Mouse (Mus musculus) stomach, embryonic 14.5 days (tissue): Measurements from ENCODE around the gene Hist3h2ba. TPM values are rescaled to one million over a fixed set of nuclear protein-coding genes. Genes with fewer than 3 reads are reported as not detected.

Source experiments
- ATAC-seq: fragments of 200-750 bp; cut with Nextera tagmentation; 2 replicates; pipeline ENCODE4 v1.8.0; 2017; ENCODE audit warnings: low read depth, moderate TSS enrichment; ENCODE audit not compliant: insufficient number of reproducible peaks, insufficient read depth, low FRiP score
- H3K27ac ChIP-seq: fragments of 300-500 bp; sonication (generic); 2 replicates; pipeline ENCODE4 v1.5.1; 2014; ENCODE audit warnings: mild to moderate bottlenecking, low read length, moderate library complexity, mixed read lengths
- H3K27me3 ChIP-seq: fragments of 300-500 bp; sonication (generic); 2 replicates; pipeline ENCODE4 v1.6.1; 2014; ENCODE audit warnings: low read length, control low read depth, mixed read lengths; ENCODE audit not compliant: control insufficient read depth, insufficient read depth
- H3K36me3 ChIP-seq: fragments of 300-500 bp; sonication (generic); 2 replicates; pipeline ENCODE4 v1.6.1; 2014; ENCODE audit warnings: mild to moderate bottlenecking, control low read depth, low read length, moderate library complexity, mixed read lengths; ENCODE audit not compliant: control insufficient read depth, insufficient read depth
- H3K4me1 ChIP-seq: fragments of 300-500 bp; sonication (generic); 2 replicates; pipeline ENCODE4 v1.6.1; 2014; ENCODE audit warnings: low read length, control low read depth, mixed read lengths; ENCODE audit not compliant: control insufficient read depth, insufficient read depth
- H3K4me2 ChIP-seq: fragments of 300-500 bp; sonication (generic); replicated peaks from 2 replicates; pipeline ENCODE4 v1.6.1; 2014; ENCODE audit warnings: low read depth, low read length, control low read depth
- H3K4me3 ChIP-seq: fragments of 300-500 bp; sonication (generic); 2 replicates; pipeline ENCODE4 v1.5.1; 2014; ENCODE audit warnings: low read depth, low read length, control low read depth
- H3K9ac ChIP-seq: fragments of 300-500 bp; sonication (generic); replicated peaks from 2 replicates; pipeline ENCODE4 v1.6.1; 2014; ENCODE audit warnings: low read depth, mild to moderate bottlenecking, control low read depth, low read length, moderate library complexity, mixed read lengths
- H3K9me3 ChIP-seq: fragments of 300-500 bp; sonication (generic); 2 replicates; pipeline ENCODE4 v1.6.1; 2016; ENCODE audit warnings: low read depth, low read length, control low read depth; ENCODE audit not compliant: control insufficient read depth
- WGBS: fragments of 180-500 bp; shearing (Covaris S2); extraction: QIAGEN DNeasy Blood & Tissue Kit; methylation state at CpG from one replicate; pipeline ENCODE4 v1.1.7; 2014; 5-methylcytosine and 5-hydroxymethylcytosine counted together
- polyA plus RNA-seq: library from polyadenylated mRNA; unstranded; fragments of >200 nt; fragmentation: Nextera tagmentation; extraction: Ambion mirVana; gene quantifications from 2 replicates; pipeline ENCODE4 v1.2.1, GENCODE M21; 2014

The Hist3h2ba gene
- polyA plus RNA-seq, 1 experiment from 2014 or later = 31.2 TPM

DNA sequence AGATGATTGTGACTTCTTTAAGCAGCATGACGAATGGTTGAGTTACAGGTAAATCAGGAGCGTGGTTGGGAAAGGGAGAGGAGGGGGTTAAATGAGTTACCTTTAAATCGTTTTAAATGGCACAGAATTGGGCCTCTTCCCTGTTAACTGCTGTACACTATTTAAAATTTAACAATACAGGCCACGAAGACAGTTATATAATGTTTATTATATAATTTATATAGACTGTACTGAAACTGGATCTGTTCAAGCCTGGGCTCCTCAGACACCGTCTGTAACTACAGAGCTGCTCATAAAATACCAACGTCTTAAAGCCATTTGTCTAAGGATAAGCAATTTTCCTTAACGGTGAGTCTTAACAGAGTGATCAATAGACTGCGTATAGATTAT is 7.1 kb downstream of the Hist3h2ba start:
- 10% methylated on average over 8 of the region's 8 CpGs for WGBS
- H3K27me3 ChIP-seq = no peaks in the 10 kb centered on the region
- H3K9ac ChIP-seq = peak overlapping the region; percentile 94
- peaks cover 18% of the 10 kb centered on the region for H3K4me1 ChIP-seq
- peaks cover 4% of the 10 kb centered on the region for H3K36me3 ChIP-seq
- no peak for ATAC-seq
- peak overlapping the region; percentile 59 for H3K4me3 ChIP-seq
- peak overlapping the region; percentile 57 for H3K4me2 ChIP-seq
- H3K9me3 ChIP-seq = no peaks in the 10 kb centered on the region
- H3K27ac ChIP-seq = peak overlapping the region; percentile 97; the same call in 1 of the 2 replicates

DNA sequence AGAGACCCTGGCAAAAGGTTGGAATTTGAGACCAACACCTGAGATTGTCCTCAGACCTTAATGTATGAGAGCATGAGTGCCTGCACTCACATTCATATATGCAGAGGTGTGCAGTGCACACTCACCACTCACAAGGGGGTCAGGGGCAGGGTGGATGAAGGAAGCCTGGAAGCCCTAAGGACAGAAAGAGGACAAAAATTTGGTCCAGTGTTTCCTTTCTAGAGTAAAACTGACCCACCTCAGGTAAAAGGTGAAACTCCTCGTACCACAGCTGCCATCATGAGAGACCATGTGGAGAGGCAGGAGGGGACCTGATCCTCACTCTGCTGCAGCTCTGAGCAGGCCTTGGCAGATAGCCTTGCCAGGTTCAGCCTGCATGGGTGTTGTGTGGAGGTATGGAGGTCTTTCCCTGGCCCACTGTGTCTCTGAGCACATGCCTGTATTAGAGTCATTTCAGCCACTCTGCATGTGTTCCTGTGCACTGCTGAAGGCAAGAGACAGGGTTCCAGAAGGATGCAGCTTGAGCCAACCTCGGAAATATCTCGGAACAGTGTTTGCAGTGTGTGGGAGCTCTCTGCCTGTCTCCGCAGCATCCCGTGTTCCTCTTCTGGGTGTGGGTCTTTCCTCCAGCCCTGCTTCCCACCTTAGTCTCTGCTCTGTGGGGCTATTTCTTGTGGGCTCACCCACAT is 8.7 kb downstream of the Hist3h2ba start:
- H3K27ac ChIP-seq = no peak overlapping the region
- ATAC-seq = no peak
- H3K4me1 ChIP-seq = peaks cover 18% of the 10 kb centered on the region
- no peak overlapping the region for H3K9ac ChIP-seq
- peak overlapping the region; percentile 59; the same call in 1 of the 2 replicates for H3K4me3 ChIP-seq
- peaks cover 4% of the 10 kb centered on the region for H3K36me3 ChIP-seq
- 89% methylated on average over 5 of the region's 5 CpGs for WGBS
- 0 out of 2 replicates have a peak, but pooled peaks cover 3% of the 10 kb centered on the region for H3K27me3 ChIP-seq
- H3K4me2 ChIP-seq = peak overlapping the region; percentile 57
- H3K9me3 ChIP-seq = peaks cover 4% of the 10 kb centered on the region; the same call in 1 of the 2 replicates

DNA sequence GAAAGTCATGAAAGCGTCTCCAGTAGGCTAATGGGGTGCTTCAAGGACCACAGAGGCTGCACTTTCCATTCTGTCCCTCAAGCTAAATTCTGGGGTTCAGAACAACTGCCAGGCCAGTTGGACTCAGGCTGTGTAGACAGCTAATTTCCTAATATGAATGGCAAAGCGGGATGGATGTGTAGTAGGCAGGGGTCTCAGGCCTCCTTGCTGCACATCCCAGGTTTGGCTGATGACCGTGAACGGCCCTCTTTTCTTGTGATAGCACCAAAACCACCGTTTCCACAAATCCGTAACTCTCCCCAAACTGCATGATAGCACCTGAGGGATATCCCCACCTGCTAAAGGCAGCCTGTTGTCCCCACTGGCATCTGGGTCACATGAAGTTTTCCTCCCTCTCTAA is 9.8 kb downstream of the Hist3h2ba start:
- peaks cover 18% of the 10 kb centered on the region for H3K4me1 ChIP-seq
- no peak overlapping the region for H3K4me2 ChIP-seq
- peaks cover 4% of the 10 kb centered on the region for H3K36me3 ChIP-seq
- no peak for ATAC-seq
- H3K27ac ChIP-seq = no peak overlapping the region; the same call in 1 of the 2 replicates
- 0 out of 2 replicates have a peak, but pooled peaks cover 3% of the 10 kb centered on the region for H3K27me3 ChIP-seq
- H3K9ac ChIP-seq = no peak overlapping the region
- H3K9me3 ChIP-seq = peaks cover 4% of the 10 kb centered on the region; the same call in 1 of the 2 replicates
- 86% methylated on average over 6 of the region's 6 CpGs for WGBS
- H3K4me3 ChIP-seq = no peak overlapping the region

DNA sequence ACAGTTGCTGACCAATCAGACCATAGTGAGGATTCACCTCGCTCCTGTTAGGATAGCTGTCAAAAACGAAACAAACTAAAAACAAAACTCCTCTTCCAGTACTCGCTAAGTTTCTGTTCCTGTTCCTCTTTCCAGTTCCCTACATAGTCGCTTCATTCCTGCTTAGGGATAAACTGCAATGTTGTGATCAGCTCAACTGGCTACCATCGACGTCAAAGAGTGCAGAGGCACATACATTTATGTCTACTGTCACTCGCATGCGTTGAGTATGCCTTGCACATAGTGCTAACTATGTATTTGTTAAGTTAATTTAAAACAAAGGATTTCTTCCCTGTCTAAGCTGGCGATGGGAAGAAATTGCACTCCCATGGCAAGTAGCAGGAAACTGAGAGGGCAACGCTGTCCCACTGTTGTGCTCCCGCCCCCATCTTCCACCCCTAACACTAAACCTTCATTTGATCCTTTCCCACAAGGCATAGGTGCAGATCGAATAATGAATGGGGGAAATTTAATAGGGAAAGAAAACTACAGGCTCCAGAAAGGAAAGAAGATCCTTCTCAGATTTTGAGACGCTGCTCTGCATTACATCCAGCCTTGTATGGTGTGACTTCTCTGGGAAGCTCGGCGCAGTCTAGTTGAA is 10.6 kb downstream of the Hist3h2ba start:
- WGBS = 29% methylated on average over 15 of the region's 15 CpGs
- Histone ChIP-seq H3K9me3 (peaks cover 4% of the 10 kb centered on the region; the same call in 1 of the 2 replicates), H3K4me3 (peak overlapping the region; percentile 46), H3K4me2 (peak overlapping the region; percentile 89), H3K27ac (no peak overlapping the region), H3K36me3 (peaks cover 4% of the 10 kb centered on the region), H3K27me3 (0 out of 2 replicates have a peak, but pooled peaks cover 3% of the 10 kb centered on the region), H3K4me1 (peaks cover 18% of the 10 kb centered on the region), H3K9ac (no peak overlapping the region)
- ATAC-seq = no peak

DNA sequence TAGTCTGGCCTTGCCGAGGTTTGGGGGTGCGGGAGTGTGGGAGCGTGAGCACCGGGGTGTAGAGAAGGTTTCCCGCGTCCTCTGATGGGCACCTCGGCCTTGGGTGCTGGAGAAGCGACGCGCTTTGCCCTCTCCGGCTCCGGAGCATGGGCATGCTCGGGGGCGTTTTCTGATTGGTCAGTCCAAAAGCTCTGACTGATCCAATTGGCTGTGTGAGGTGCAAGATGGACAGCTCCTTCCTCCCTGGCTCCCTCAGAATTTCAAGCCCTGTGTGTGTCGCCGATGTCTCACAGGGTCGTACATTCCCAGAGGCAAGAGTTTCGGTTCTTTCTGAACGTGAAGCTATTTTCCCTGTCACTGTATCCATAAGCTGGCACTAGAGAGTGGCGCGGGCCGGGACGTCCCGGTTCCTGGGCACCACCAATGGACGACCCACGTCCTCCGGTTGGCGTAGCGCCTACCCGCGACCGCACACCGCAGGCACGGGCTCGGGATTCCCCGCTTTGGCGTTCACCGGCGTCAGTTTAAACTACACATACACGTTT is 11.3 kb downstream of the Hist3h2ba start:
- Histone ChIP-seq H3K9me3 (peaks cover 4% of the 10 kb centered on the region; the same call in 1 of the 2 replicates), H3K4me3 (peak overlapping the region; percentile 46), H3K27ac (no peak overlapping the region), H3K27me3 (0 out of 2 replicates have a peak, but pooled peaks cover 3% of the 10 kb centered on the region), H3K9ac (peak overlapping the region; percentile 18; the same call in 1 of the 2 replicates), H3K4me2 (peak overlapping the region; percentile 89), H3K36me3 (peaks cover 4% of the 10 kb centered on the region), H3K4me1 (peaks cover 18% of the 10 kb centered on the region)
- 6% methylated on average over 40 of the region's 40 CpGs for WGBS
- peak; percentile 83 for ATAC-seq

DNA sequence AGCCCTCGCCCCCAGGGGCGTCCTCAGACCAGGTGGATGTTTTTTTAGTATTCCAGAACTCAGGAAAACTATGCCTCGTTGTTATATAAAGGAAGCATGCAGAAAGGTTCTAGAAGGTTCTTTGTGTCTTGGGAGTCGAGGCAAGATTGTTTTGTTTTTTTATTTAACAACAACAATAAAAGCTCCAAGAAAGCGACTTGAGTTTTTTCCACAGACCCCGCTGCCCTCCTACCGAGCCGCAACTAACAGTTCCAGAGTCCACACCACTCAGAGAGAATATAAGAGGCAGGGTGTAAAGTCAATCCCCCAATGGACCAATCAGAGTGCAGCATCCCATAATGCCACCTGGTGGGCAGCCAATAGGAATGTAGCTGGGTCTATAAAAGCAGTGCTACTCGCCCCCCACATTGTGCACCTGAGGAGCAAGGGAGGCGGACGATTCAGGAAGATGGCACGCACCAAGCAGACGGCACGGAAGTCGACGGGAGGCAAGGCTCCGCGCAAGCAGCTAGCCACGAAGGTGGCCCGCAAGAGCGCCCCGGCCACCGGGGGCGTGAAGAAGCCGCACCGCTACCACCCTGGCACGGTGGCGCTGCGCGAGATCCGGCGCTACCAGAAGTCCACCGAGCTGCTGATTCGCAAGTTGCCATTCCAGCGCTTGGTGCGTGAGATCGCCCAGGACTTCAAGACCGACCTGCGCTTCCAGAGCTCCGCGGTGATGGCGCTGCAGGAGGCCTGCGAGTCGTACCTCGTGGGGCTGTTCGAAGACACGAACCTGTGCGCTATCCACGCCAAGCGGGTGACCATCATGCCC is 12.9 kb downstream of the Hist3h2ba start:
- H3K27ac ChIP-seq = no peak overlapping the region
- H3K27me3 ChIP-seq = 0 out of 2 replicates have a peak, but pooled peaks cover 3% of the 10 kb centered on the region
- H3K4me3 ChIP-seq = no peak overlapping the region
- no peak overlapping the region for H3K4me2 ChIP-seq
- H3K9ac ChIP-seq = no peak overlapping the region
- peaks cover 4% of the 10 kb centered on the region for H3K36me3 ChIP-seq
- 60% methylated on average over 50 of the region's 50 CpGs for WGBS
- H3K4me1 ChIP-seq = peaks cover 16% of the 10 kb centered on the region
- H3K9me3 ChIP-seq = peaks cover 4% of the 10 kb centered on the region; the same call in 1 of the 2 replicates
- no peak for ATAC-seq

DNA sequence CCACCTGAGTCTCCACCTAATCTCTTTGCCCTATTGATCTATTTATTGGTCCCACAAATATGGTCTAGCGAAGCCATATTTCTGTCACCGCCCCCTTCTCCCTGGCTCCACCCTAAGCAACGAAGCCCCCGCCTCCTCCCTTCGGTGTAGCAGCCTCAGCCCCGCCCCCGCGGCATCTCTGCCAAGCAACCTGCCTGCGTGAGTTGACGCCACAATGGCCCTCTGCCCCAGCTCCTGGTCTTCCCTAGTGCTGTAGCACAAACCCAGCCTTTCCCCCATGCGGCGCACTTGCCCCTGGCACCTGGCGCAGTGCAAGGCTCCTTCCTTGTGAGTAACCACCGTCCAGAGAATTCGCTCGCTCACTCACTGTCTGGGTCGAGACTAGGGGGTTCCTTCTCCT is 14.8 kb downstream of the Hist3h2ba start:
- no peak overlapping the region for H3K27ac ChIP-seq
- H3K4me3 ChIP-seq = no peak overlapping the region
- no peak for ATAC-seq
- H3K27me3 ChIP-seq = 0 out of 2 replicates have a peak, but pooled peaks cover 3% of the 10 kb centered on the region
- no peaks in the 10 kb centered on the region for H3K36me3 ChIP-seq
- H3K9me3 ChIP-seq = peaks cover 4% of the 10 kb centered on the region; the same call in 1 of the 2 replicates
- no peak overlapping the region for H3K9ac ChIP-seq
- H3K4me2 ChIP-seq = no peak overlapping the region
- 37% methylated on average over 17 of the region's 17 CpGs for WGBS
- peaks cover 7% of the 10 kb centered on the region for H3K4me1 ChIP-seq

DNA sequence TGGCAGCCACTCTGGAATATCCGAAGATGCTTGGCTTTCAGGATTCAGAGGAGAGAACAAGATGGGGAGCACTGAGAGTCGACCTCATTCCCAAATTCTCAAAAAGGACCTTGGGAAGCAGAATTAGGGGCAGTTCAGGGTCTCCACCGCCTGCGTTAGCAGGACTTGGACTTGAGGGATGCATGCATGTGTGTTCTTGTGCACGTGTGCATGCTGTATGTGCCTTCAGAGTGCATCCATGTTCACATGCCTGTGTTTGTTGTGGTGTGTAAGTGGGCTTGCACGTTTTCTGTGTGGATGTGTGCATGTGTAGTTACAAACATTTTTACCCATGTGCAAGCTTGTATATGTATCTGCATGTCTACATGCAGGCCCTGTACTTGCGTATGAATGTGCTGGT is 15.5 kb downstream of the Hist3h2ba start:
- no peak overlapping the region for H3K27ac ChIP-seq
- H3K4me3 ChIP-seq = no peak overlapping the region
- 0 out of 2 replicates have a peak, but pooled peaks cover 3% of the 10 kb centered on the region for H3K27me3 ChIP-seq
- H3K9me3 ChIP-seq = peaks cover 4% of the 10 kb centered on the region; the same call in 1 of the 2 replicates
- H3K9ac ChIP-seq = no peak overlapping the region
- no peak for ATAC-seq
- H3K36me3 ChIP-seq = no peaks in the 10 kb centered on the region
- H3K4me1 ChIP-seq = peaks cover 6% of the 10 kb centered on the region
- WGBS = 84% methylated on average over 7 of the region's 7 CpGs
- H3K4me2 ChIP-seq = no peak overlapping the region
